Mouse (Mus musculus): Measurements from ENCODE around the gene Zic5. TPM values are rescaled to one million over a fixed set of nuclear protein-coding genes. Genes with fewer than 3 reads are reported as not detected.

The Zic5 gene
- polyA plus RNA-seq, 1 experiment: 24.8 TPM

- Histone ChIP-seq H3K9ac (ENCODE audit: low read depth, poor library complexity, severe bottlenecking) (no peak overlapping the region), H3K4me1 (ENCODE audit: control insufficient read depth, insufficient read depth, low read length) (peaks cover 3% of the 10 kb centered on the region), H3K27me3 (ENCODE audit: control insufficient read depth, insufficient read depth, low read length, poor library complexity, severe bottlenecking) (no peaks in the 10 kb centered on the region), H3K4me3 (ENCODE audit: low read depth, low read length) (no peak overlapping the region), H3K9me3 (replicated peaks; ENCODE audit: control insufficient read depth, insufficient read depth, low read length, poor library complexity, severe bottlenecking) (no peaks in the 10 kb centered on the region), H3K27ac (ENCODE audit: insufficient read depth, low read length) (no peak overlapping the region), H3K36me3 (ENCODE audit: control insufficient read depth, insufficient read depth, low read length, poor library complexity, severe bottlenecking) (no peaks in the 10 kb centered on the region)
- TF ChIP-seq CTCF (IDR thresholded peaks at IDR 0.05; ENCODE audit: low read depth, low read length) (no peak), POLR2A (IDR thresholded peaks at IDR 0.05; ENCODE audit: insufficient read depth, low read length) (no peak), EP300 (IDR thresholded peaks at IDR 0.05; ENCODE audit: insufficient read depth, low read depth, low read length) (no peak)
Observed at GRCm38 (mm10) chr14:122424441-122424840, 41.0 kb downstream of the Zic5 start.

- Histone ChIP-seq H3K4me1 (ENCODE audit: control insufficient read depth, insufficient read depth, low read length) (peaks cover 7% of the 10 kb centered on the region), H3K36me3 (ENCODE audit: control insufficient read depth, insufficient read depth, low read length, poor library complexity, severe bottlenecking) (no peaks in the 10 kb centered on the region), H3K27me3 (ENCODE audit: control insufficient read depth, insufficient read depth, low read length, poor library complexity, severe bottlenecking) (no peaks in the 10 kb centered on the region), H3K4me3 (ENCODE audit: low read depth, low read length) (no peak overlapping the region), H3K9me3 (replicated peaks; ENCODE audit: control insufficient read depth, insufficient read depth, low read length, poor library complexity, severe bottlenecking) (no peaks in the 10 kb centered on the region), H3K9ac (ENCODE audit: low read depth, poor library complexity, severe bottlenecking) (no peak overlapping the region), H3K27ac (ENCODE audit: insufficient read depth, low read length) (peak overlapping the region; percentile 99)
- no peak for TF ChIP-seq CTCF (IDR thresholded peaks at IDR 0.05; ENCODE audit: low read depth, low read length)
- no peak for TF ChIP-seq EP300 (IDR thresholded peaks at IDR 0.05; ENCODE audit: insufficient read depth, low read depth, low read length)
- no peak for TF ChIP-seq POLR2A (IDR thresholded peaks at IDR 0.05; ENCODE audit: insufficient read depth, low read length)
Observed at GRCm38 (mm10) chr14:122416166-122416771, 49.2 kb downstream of the Zic5 start.

- Histone ChIP-seq H3K36me3 (ENCODE audit: control insufficient read depth, insufficient read depth, low read length, poor library complexity, severe bottlenecking) (no peaks in the 10 kb centered on the region), H3K4me1 (ENCODE audit: control insufficient read depth, insufficient read depth, low read length) (peaks cover 4% of the 10 kb centered on the region), H3K9ac (ENCODE audit: low read depth, poor library complexity, severe bottlenecking) (no peak overlapping the region), H3K27me3 (ENCODE audit: control insufficient read depth, insufficient read depth, low read length, poor library complexity, severe bottlenecking) (no peaks in the 10 kb centered on the region), H3K27ac (ENCODE audit: insufficient read depth, low read length) (no peak overlapping the region), H3K9me3 (replicated peaks; ENCODE audit: control insufficient read depth, insufficient read depth, low read length, poor library complexity, severe bottlenecking) (no peaks in the 10 kb centered on the region), H3K4me3 (ENCODE audit: low read depth, low read length) (no peak overlapping the region)
- peak; percentile 87 for TF ChIP-seq EP300 (IDR thresholded peaks at IDR 0.05; ENCODE audit: insufficient read depth, low read depth, low read length)
- TF ChIP-seq CTCF (IDR thresholded peaks at IDR 0.05; ENCODE audit: low read depth, low read length): no peak
Observed at GRCm38 (mm10) chr14:122414786-122415185, 50.7 kb downstream of the Zic5 start.

GRCm38 (mm10) chr14:122413542-122413928 is 51.9 kb downstream of the Zic5 start:
- no peak overlapping the region for H3K27ac ChIP-seq (ENCODE audit: insufficient read depth, low read length)
- peaks cover 4% of the 10 kb centered on the region for H3K4me1 ChIP-seq (ENCODE audit: control insufficient read depth, insufficient read depth, low read length)
- no peak for TF ChIP-seq POLR2A (IDR thresholded peaks at IDR 0.05; ENCODE audit: insufficient read depth, low read length)
- no peak for TF ChIP-seq EP300 (IDR thresholded peaks at IDR 0.05; ENCODE audit: insufficient read depth, low read depth, low read length)
- TF ChIP-seq CTCF (IDR thresholded peaks at IDR 0.05; ENCODE audit: low read depth, low read length): no peak

GRCm38 (mm10) chr14:122412841-122413541 is 52.5 kb downstream of the Zic5 start:
- H3K4me1 ChIP-seq (ENCODE audit: control insufficient read depth, insufficient read depth, low read length): peaks cover 4% of the 10 kb centered on the region
- H3K27ac ChIP-seq (ENCODE audit: insufficient read depth, low read length): no peak overlapping the region
- no peak for TF ChIP-seq CTCF (IDR thresholded peaks at IDR 0.05; ENCODE audit: low read depth, low read length)
- no peak for TF ChIP-seq POLR2A (IDR thresholded peaks at IDR 0.05; ENCODE audit: insufficient read depth, low read length)
- TF ChIP-seq EP300 (IDR thresholded peaks at IDR 0.05; ENCODE audit: insufficient read depth, low read depth, low read length): no peak

More at GRCm38 (mm10) chr14:122413542-122413928, 51.9 kb downstream of the Zic5 start:
- H3K27me3 ChIP-seq (ENCODE audit: control insufficient read depth, insufficient read depth, low read length, poor library complexity, severe bottlenecking): no peaks in the 10 kb centered on the region
- no peaks in the 10 kb centered on the region for H3K36me3 ChIP-seq (ENCODE audit: control insufficient read depth, insufficient read depth, low read length, poor library complexity, severe bottlenecking)
- H3K9me3 ChIP-seq (replicated peaks; ENCODE audit: control insufficient read depth, insufficient read depth, low read length, poor library complexity, severe bottlenecking): no peaks in the 10 kb centered on the region
- no peak overlapping the region for H3K9ac ChIP-seq (ENCODE audit: low read depth, poor library complexity, severe bottlenecking)
- no peak overlapping the region for H3K4me3 ChIP-seq (ENCODE audit: low read depth, low read length)

More at GRCm38 (mm10) chr14:122412841-122413541, 52.5 kb downstream of the Zic5 start:
- Histone ChIP-seq H3K27me3 (ENCODE audit: control insufficient read depth, insufficient read depth, low read length, poor library complexity, severe bottlenecking) (no peaks in the 10 kb centered on the region), H3K9me3 (replicated peaks; ENCODE audit: control insufficient read depth, insufficient read depth, low read length, poor library complexity, severe bottlenecking) (no peaks in the 10 kb centered on the region), H3K4me3 (ENCODE audit: low read depth, low read length) (no peak overlapping the region), H3K36me3 (ENCODE audit: control insufficient read depth, insufficient read depth, low read length, poor library complexity, severe bottlenecking) (no peaks in the 10 kb centered on the region), H3K9ac (ENCODE audit: low read depth, poor library complexity, severe bottlenecking) (no peak overlapping the region)

Other genes starting within 250 kb of the Zic5 start
- 0.33 and 0.40 TPM in 2 replicates for gene Gm5089, start 14.6 kb downstream of the Zic5 start, polyA plus RNA-seq (2011; ENCODE audit: insufficient read depth, insufficient read length, low read depth, missing spikeins)
- gene Zic2, start 9.8 kb upstream of the Zic5 start, polyA plus RNA-seq (2011; ENCODE audit: insufficient read depth, insufficient read length, low read depth, missing spikeins): 25.2 and 27.0 TPM in 2 replicates
- not detected in 2 replicates for gene Gm10837, start 24.9 kb upstream of the Zic5 start, polyA plus RNA-seq (2011; ENCODE audit: insufficient read depth, insufficient read length, low read depth, missing spikeins)
- 25.1 and 32.7 TPM in 2 replicates for gene Pcca, start 68.6 kb upstream of the Zic5 start, polyA plus RNA-seq (2011; ENCODE audit: insufficient read depth, insufficient read length, low read depth, missing spikeins)